Mouse (Mus musculus) left cerebral cortex, postnatal 14 days (tissue): ENCODE results near the gene Gng4. TPM values are rescaled to one million over a fixed set of nuclear protein-coding genes. Genes with fewer than 3 reads are reported as not detected.
"Not testable (repeated sequence)": the region's sequence is repeated elsewhere in the genome, so short reads cannot be mapped to it uniquely, and the experiment has no call there.

Experiments used
- DNase-seq, 2 experiments: peaks; one replicate each; pipeline ENCODE4 v3.0.0; 2021 to 2022; ENCODE audit warnings: low spot score in 2 of 2, mixed read lengths in 1 of 2
- intact Hi-C: fragments of 180-260 bp; cut with DNase I; formaldehyde crosslinking; loops from one replicate; pipeline ENCODE4 v1.15.1; 2025
- long read RNA-seq, 2 experiments: library from polyadenylated mRNA; stranded (forward); transcript quantifications; one replicate each; pipeline ENCODE4 v2.0.0; 2021
- total RNA-seq, 2 experiments: library from RNA; stranded (reverse); gene quantifications; 2 replicates each; pipeline ENCODE4 v1.2.3; 2021

Gng4 gene
- total RNA-seq, result 10 to 100 TPM; 85.6 to 97.9 TPM
- long read RNA-seq, experiment 1, transcript Gng4-201 (4 exons, 3,179 nt), result major isoform, 74 of 128 reads
- long read RNA-seq, experiment 1, partial matches to known transcripts, result 51 of 128 reads
- long read RNA-seq, experiment 1, other reads (novel, unspliced or antisense), result 3 of 128 reads
- long read RNA-seq, experiment 2, transcript Gng4-201 (4 exons, 3,179 nt), result major isoform, 79 of 137 reads
- long read RNA-seq, experiment 2, partial matches to known transcripts, result 53 of 137 reads
- long read RNA-seq, experiment 2, other reads (novel, unspliced or antisense), result 5 of 137 reads

DNA sequence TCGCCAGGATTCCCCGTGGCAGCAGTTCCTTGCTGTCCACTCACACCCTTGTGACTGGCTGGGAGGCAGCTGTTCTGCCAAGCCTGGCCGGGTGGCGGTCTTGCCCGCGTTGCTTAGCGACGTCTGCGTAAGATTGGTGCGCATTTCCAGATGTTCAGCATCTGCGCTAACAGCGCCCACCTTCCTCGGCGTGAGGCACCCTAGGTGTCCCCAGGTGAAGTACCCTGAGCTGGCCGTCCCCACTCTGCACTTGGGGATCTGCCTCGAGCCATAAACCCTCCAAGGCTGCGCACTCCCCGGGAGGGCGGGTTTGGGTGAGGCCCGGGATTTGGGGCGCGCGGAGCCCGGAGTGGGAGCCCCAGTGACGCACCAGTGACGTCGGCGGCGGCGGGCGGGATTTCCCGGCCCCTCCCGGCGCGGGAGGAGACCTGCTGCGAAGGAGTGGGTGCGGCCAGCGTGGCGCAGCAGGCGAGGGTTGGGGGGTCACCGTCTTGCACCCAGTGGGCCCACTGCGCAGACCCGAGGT is at the start of gene Gng4:
TSS of gene Gng4 (plus strand) at position 166 of the 526 bp plus-strand sequence.
- intact Hi-C loops, result no loop called here
- DNase-seq, result peak; percentile 68 to 84

DNA sequence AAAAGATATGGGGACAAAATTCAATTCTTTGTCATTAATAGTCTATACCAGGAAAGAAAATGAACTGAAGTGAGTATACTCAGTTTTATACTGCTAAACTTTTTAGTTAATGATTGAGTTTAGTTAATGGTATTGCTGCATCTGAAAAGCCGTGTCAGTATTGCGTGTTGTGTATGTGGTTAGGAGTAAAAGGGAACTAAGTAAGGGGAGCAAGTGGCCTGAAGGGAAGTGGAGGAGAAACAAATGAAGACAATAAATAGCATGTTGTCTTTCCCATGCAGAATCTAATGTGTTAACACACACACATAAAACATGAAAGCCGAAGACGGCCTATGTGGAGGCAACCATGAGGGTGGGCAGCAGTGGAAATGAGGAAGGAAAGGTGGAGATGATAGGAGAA is 44.6 kb upstream of the Gng4 start:
- DNase-seq, result no peak
- intact Hi-C loops, result no loop called here

DNA sequence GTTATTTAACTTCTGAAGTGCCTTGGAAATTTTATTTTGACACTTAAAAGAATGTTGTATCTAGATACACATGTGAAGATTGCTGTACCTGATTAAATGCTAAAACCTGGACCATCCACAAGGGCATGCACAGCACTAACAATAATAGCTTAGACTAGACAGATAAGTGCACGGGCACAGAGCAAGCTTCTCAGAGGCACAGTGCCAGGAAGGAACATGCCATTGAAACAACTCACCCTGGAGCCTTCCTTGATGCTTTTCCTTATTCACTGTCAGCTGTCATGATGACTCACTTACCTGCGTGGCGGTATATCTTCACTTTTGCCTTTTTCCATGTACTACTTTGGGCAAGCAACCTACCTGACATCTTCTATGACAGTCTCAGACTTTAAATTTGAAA is 37.9 kb upstream of the Gng4 start:
- DNase-seq, result no peak

DNA sequence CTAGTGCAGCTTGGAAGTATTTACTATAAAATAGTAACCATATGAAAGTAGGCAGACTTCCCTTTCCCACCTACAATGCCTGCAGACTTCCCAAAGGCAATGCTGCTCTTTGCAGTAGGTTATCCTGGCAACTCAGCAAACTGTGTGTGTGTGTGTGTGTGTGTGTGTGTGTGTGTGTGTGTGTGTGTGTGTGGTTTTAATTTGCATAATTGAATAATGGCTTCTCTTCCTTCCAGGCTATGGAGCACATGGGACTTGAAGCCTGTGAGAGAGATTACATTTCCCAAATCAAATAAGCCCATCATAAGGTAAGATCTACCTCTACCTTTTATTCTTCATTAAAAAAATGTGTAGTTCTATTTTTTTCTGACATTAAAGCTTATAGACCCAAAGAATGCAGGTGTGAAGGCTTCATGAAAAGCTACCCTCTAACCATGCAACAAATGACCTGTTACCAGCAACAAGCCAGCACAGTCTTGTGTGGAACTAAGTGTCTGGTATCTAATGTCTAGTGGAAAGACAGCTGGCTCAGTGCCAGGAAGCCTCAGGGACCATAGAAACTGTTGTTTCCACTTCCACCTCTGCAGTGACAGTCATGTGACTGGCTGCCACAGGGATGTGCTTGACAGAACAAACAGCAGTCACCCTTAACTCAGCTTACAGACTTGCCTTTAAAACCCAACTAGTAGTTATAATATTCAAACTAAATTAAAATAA is 7.9 kb upstream of the Gng4 start:
- intact Hi-C loops, result no loop called here
- peak in 1 of 2 experiments; percentile 63 for DNase-seq

More for the DNA sequence above, 37.9 kb upstream of the Gng4 start:
- intact Hi-C loops, result no loop called here

DNA sequence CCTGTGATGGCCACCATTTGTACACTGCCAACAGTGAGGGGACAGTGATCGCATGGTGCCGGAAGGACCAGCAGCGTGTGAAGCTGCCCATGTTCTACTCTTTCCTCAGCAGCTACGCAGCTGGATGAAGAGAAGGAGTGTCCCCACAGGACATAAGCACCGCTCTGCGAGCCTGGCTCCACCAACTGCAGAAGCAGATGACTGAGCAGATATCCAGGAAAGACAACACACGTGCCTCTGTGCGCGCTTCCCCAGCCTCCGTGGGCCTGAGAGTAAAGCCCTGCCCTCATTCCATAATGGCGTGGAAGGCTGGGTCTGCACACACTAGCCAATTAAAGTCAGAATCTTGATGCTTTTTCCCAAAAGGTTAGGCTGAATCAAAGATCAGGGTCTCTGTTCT is 6.8 kb upstream of the Gng4 start:
- intact Hi-C loops, result no loop called here
- no peak for DNase-seq

DNA sequence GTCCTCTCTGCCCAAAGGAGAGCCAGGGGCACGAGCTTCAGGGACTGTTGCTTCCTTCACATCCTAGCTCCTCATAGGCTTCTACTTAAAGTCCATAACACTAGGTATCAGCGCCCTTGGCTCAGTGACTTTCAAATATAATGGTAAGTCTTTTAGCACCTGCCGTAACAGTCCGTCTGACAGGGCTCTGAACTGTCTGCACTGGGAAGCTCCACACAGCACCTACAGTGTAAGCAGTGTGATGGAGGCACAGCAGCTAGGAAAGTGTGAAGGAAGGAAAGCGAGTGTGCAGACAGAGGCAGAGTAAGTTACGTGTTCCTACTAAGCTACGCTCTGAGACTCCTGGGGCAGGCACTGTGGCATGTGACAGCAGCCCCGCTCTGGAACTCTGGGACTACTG is 6.2 kb upstream of the Gng4 start:
- no peak for DNase-seq
- intact Hi-C loops, result no loop called here

DNA sequence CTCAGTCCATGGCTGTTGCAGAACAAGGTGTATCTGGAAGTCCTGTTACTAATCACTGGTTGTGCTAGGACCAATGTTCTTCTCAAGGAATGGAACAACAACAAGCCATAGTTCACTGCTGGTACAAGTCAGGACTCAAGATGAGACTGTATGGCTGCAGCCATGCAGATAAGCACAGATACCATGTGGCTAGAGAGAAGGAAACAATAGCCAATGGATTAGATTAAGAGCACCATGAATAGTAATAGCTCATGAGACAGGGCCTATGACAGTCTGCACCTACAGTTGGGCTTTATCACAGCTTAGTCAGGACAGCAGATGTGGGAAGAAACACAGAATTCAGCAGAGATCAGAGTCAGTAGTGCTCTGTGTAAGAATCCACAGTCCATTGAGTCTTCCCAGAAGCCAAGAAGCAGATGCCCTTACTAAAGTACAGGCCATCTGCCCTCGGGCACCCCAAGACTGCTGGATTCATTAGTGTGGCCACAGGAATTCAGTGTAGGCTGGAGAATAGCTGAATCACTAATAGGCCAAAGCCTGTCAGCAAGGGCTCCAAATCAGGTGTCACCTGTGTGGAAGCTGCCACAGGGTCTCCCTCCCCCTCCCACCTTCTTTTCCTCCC is 4.9 kb upstream of the Gng4 start:
- intact Hi-C loops, result no loop called here
- DNase-seq, result no peak

DNA sequence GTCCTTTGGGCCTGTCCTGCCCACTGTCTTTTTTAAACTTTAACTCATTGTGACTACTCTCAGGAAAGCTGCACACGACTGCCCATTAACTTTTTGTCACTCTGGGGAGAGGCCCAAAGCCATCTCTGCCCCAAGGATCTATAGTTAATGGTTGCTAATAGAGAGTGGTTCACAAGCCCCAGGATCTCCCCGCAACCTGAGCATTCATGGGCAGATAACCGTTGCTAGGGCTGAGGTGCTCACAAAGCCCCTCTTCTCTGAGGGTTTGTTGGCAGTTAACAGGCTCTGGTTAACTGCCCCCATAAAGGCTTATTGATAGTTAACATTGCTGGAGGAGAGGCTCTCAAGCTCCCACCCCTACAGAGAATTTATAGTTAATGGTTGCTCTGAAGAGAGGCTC is 3.6 kb upstream of the Gng4 start:
- intact Hi-C loops, result no loop called here
- no peak for DNase-seq

DNA sequence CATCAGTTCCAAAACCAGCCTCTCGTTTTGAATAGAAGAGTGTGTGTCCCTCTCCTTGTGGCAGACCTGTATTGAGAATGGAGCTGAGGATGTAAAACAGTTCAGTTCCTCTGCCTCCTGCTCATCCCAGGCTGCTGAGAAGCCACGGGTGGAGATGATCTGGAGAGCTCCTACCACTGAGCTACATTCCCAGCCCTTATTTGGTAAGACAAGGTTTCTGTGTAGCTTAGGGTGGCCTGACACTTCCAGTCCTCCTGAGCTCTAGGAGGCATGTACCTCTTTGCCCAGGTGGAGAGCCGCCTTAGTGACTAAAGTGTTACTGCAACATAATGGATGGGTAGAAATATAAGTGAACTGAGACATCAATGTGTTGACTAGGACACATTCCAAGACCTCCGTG is 2.8 kb upstream of the Gng4 start:
- intact Hi-C loops, result no loop called here
- DNase-seq, result no peak

DNA sequence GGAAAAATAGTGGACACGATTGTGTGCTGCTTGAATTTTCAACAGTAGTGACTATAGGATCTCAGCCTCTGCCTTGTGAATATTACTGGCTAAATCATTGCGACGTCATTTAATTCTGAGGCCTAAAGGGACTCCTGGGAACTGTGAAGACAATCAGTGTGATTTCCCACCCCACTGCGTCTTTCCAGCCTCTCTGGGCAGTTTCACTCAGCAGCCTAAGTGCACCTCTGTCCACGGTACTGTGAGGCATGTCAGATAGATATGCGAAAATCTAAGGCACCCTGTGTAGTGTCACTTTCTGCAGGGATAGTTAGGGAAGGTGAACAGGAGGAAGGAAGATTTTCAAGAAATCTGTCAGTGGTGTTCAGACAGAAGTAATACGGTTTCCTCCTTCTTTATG is 563 bp upstream of the Gng4 start:
- intact Hi-C loops, result no loop called here
- DNase-seq, result no peak

DNA sequence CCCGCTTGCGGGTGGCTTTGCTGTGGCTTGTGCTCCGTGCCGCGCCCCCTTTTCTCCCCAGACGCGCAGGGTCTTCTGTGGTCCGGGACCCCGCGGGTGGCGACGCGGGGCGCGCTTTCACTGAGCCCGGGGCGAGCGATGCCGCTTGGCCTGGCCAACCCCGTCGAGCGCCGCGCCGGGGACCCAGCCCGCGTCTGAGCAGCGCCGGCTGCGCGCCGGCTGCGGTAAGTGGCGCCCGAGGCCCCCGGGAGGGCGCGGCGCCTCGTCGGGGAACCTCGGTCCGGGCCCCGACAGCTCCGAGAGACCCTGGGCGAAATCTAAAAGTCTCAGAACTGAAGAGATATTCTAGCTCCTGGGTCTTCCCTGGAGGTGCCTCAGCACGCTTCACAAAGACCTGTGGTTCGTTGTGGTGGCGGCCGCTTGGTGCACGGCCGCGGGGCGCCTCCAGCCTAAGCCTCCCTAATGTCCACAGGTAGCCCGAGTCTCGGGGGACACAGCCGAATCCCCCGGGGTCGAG is 619 bp downstream of the Gng4 start:
- intact Hi-C loops, result no loop called here
- no peak for DNase-seq

DNA sequence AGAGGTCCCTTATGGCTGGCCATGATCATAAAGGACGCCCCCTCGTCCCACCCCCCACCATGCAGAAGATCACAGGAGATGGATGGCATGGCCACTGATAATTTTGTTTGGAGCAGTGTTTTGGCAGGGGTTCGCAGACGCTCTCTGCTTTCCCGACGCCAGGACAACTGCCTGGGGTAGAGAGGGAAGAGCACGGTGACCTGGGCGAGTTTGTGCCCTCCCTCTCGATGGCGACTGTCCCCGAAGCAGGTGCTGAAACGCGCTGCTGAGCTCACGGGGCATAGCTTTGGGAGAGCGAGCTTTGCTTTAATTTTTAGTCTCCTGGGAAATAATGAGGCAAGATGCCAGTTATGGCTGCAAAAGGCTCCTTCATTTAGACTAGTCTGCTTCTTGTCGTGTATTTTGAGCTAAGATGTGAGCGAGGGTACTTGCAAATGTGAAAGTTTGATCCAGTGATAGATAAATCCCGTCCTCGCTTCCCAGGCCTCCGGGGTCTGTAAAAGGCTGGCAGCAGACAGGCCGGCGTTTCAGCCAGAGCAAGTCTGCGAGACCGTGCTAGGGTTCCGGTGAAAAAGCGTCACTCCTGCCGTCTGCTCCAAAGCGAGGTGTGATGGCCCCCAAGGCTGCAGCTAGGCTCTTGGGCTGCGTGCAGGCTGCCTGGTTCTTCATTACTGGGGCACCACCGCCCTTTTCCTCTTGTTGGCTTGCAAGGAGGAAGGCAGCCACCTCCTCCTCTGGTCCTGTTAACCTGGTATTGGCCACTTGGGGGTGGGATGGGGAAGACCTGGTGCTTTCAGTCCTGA is 1.3 kb downstream of the Gng4 start:
- intact Hi-C loops, result no loop called here
- peak in 1 of 2 experiments; percentile 19 for DNase-seq

DNA sequence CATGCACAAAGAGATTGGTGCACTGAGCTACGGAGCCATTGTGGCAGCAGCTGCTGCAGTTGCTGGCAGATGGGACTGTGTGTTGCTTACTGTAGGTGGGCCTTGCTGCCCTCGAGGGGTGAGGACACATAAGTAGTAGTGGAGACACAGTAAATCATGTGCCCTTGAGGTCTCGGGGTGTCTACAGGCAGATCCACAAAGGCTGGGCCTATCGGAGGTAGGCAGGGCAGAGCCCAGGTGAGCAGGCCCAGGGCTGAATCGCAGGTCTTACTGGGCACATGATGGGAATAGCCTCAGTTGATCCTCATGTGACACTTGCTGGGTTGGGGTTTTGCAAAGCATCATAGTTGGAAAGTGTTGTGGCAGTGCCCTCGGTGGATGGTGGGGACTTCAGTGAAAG is 3.1 kb downstream of the Gng4 start:
- intact Hi-C loops, result no loop called here
- no peak for DNase-seq

DNA sequence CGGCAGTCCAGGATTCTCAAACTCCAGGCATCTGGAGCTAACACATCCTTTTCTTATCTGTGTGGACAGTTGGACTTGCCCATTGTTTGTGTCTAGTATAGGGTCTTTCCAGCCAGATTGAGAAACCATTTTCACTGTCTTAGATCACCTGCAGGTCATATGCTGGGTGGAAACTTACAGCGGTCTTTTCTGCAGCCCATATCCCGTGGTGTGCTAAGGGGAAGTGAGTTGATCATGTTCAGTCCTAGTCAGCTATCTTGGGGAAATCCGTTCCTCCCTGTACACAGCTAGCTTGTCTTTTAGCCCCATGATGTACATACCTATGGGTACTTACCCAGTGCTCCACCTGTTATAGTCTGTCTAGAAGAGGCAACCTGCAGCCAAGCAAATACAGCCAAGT is 4.2 kb downstream of the Gng4 start:
- DNase-seq, result no peak
- intact Hi-C loops, result no loop called here

DNA sequence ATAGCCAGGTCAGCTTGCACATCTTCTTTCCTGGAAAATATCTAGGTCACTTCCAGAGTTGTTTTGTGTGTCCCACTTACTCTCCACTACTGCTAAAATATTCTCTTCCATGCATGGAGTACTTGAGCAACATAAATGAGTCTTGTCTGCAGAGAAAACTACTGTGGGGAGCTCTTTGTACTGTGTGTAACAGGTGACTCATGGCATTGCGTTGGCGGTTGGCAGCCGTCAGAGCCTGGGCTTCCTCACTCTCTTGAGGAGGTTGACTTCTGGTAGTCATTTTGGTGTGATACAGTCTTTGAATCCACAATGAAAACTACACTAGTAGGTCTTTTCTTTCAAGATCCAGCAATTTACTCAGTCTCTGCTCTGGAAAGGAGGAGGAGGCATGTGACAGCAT is 8.1 kb downstream of the Gng4 start:
- DNase-seq, result peak; percentile 57 to 73
- intact Hi-C loops, result no loop called here

DNA sequence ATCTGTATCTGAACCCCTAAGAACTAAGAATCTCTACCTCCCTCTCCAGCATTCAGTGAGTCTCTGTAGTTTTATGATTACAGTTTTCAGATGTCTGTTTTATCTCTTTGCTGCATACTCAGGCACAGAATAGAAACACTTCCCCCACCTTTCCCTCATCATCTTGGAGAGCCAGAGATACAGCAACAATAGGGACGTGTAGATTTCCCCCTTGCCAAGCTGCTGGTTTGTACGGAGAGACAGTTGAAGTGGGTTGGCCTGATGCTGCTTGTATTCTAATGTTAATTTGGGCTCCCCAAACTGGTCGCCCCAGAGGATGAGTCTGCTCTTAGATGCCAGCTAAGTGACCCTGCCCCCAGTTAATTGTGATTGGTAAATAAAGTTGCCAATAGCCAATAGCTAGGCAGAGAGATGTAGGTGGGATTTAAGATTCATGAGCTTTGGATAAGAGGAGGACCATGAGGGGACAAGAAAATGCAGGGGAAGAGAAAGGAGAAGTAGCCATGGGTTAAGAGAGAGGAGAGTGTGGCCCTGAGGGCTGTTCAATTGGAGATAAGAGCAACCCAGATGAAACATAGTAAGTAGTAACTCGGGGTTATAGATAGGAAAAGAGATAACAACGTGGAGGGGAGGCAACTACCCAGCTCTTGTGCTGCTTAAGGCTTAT is 11.4 kb downstream of the Gng4 start:
- intact Hi-C loops, result no loop called here
- no peak for DNase-seq

DNA sequence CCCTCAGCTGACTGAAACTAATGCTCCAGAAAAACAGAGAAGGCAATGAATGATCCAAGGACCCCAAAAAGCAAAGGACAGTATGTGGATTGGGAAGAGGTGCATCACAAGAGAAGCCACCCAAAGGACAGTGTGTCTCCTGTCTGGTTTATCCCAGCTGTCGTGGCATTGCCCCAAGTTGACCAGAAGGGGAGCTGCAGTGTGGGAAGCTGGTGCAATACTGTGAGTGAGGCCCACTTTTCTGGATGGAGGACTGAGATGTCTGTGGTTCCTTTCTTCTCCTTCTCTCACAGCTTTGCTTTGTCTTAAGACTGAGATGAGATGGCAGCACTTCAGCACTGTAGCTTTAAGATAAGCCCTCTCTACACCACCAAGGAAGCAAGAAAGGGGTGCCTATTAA is 12.2 kb downstream of the Gng4 start:
- no peak for DNase-seq
- intact Hi-C loops, result no loop called here

DNA sequence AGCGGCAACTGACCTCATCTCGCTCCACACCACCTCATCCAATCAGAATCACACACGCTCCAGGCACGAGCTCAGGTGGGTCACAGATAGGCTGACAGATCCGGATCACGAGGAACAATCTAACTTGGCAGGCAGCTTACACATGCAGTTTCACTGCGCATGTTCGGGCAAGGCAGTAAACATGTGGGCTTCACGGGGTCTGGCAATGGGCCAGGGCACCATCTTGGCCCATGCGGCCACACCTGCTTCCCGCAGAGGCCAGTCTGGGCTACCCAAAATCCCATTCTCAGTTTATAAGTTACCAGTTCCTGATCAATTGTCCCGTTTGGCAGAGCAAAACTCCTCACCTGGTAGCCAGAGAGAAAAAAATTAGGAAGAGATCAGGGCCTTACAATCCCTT is 14.0 kb downstream of the Gng4 start:
- DNase-seq, intact Hi-C loops: not testable (repeated sequence)

DNA sequence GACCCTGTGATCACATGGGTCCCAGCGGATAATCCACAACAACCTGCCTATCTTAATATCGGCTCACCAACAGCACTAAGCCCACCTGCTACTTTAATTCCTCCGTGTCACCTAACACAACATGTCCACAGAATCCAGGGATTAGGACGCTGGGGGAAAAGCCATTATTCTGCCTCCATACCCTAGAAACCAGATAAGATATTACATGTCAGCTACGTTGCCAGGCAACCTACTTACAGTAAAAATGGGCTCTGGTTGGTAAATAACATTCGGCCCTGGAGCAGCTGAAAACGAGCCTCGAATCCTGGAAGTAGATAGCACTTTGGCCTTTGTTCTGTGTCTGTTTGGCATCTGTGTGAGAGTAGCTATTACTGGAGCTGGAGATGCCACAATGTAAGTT is 14.9 kb downstream of the Gng4 start:
- DNase-seq, result no peak
- intact Hi-C loops, result no loop called here
